Mouse (Mus musculus): ENCODE measurements around the gene Mettl11b.
"Not testable (repeated sequence)": the region's sequence is repeated elsewhere in the genome, so short reads cannot be mapped to it uniquely, and the experiment has no call there.

Gene Mettl11b

DNA sequence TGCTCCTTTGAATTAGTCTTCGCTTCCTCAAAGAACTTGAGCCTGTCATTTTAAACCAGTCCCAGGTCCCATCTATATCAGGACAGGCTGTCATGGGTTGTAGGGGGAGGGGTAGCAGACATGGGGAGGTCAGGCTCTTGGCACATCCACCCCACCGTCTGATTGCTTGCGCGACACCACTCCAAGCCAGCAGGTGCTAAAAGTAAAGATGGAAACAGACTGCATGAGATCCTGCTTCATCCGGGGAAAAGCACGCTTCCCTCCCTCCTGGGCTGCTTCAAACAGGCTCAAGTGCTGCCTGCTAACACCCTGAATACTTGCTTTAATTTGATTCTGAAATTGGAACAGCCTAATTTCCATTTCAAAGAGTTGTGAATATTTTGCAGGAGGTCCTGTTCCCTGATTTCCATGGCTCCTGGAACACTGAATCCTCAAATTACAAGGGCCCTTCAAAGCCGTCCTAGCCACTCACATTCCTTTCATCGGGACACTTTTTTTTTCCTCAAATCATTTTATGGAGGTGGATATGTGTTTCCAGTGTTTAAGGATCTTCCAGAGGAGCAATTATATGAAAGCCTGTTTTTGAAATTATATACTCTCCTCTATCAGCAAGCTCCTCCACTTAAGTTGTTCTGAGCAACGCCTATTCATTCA is at the start of gene Mettl11b:
Gene Mettl11b, minus strand, starts transcription at position 127 of the 654 bp plus-strand sequence.
- no peak for DNase-seq

GRCm38 (mm10) chr1:163757462-163758207 is 32.6 kb upstream of the Mettl11b start:
- no peak for DNase-seq

- DNase-seq = no peak
These were observed 26.4 kb upstream of the Mettl11b start for GRCm38 (mm10) chr1:163751360-163751992.

DNA sequence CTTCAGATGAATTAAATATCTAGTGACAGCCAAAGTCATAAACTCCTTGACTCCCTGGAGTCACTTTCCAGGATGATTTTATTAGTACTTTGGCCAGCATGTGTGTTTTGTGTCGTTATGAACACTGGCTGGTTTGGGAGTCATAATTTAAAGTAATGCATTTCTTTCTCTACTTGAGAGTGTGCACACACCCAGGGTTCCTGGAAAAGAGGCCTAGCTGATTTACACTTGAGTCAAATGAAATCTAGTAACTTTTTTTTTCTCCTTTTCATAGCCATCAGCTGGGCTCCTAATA is 12.2 kb upstream of the Mettl11b start:
- no peak for DNase-seq

DNA sequence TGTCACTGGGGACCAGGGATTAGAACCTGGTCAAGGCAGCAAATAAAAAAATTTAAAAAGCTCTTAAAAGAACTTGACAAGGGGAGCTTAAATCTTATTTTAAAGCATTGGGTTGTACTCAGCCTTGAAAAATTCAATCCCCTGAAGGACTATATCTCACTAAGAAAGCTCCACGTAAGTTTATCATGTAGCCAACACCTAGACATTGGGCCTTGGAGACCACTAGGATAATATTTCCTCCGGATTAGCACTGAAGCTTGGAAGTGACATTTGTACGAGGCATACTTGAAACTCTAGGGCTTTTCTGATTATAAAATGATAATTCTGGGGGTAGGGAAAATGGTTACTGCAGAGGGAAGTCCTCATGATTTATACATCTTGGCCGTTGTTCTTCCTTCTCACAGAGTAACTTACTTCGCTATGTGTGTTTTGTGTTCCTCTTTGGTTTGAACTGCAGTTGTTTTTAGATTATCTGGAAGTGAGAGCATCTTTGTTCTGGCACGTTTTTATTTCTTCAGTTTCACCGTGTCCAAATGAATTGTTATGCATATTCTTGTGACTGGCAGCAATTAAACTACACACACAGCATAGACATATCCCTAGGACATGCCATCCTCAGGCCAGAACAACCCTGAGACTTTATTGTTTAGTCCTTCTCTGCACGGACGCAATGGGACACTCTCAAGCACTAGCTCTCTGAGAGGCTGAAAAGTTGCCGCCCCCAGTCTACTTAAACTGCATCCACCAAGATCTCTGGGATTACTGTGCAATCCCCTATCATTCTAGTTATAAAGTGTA is 11.6 kb upstream of the Mettl11b start:
- no peak for DNase-seq

- not testable (repeated sequence) for DNase-seq
These were observed 6.1 kb upstream of the Mettl11b start for GRCm38 (mm10) chr1:163731166-163731565.

DNA sequence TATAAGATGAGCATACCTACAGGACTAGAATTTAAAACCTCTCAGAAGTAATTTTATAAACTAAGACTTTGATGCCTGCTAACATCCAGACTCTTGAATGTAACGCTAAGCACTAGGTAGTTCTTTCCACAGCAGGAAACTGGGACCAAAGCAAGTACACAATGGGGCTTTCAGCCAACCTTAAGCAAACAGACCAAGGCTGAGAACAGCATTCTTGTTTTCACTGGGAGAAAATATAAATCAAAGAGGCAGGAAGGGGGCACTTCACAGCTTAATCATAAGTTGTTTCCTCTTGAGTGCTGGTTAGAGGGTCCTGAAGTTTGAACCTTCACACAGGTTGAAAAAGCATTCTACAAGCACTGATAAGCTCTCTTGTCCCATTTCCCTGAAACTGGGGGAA is 1.1 kb downstream of the Mettl11b start:
- DNase-seq = no peak

- no peak for DNase-seq
These were observed 16.4 kb downstream of the Mettl11b start for GRCm38 (mm10) chr1:163708618-163709017.

DNA sequence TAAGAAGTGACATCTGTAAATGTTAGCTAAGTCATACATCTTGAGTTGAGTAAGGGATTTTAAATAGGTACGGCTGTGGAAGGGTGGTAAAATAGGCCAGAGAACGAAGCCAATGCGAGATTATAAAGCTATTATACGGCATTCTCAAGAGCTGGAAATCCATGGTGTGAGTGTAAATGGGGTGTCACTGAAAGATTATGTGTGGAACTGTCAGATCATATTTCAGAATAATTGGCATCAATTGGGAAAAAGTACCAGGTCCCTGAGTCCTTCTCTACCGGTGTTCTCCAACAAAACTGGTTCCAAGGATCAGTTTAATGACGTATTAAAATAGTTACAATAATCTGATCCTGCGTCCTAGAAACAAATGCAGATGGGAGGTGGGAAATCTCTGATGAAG is 24.5 kb downstream of the Mettl11b start:
- DNase-seq = no peak

DNA sequence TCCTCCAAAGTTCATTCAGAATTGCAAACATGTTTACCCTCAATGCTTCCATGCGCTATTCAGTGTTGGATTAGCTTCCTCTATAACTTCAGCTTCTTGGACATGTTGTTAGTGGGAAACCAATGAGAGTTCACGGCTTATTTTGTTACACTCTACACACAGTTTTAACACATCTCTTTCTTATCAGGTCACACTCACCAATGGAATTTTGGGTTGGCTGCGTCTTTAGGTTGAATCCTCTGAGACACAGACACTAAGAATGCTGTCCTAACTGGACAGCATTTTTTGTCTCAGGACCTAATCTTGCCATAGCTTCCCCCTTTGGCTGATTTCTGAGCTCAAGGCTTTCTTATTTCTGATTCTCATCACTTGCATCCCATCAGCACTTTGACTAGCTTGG is 25.3 kb downstream of the Mettl11b start:
- no peak for DNase-seq

- DNase-seq = no peak
These were observed 33.2 kb downstream of the Mettl11b start for GRCm38 (mm10) chr1:163691860-163692259.

- no peak for DNase-seq
These were observed 42.0 kb downstream of the Mettl11b start for GRCm38 (mm10) chr1:163682935-163683430.

DNA sequence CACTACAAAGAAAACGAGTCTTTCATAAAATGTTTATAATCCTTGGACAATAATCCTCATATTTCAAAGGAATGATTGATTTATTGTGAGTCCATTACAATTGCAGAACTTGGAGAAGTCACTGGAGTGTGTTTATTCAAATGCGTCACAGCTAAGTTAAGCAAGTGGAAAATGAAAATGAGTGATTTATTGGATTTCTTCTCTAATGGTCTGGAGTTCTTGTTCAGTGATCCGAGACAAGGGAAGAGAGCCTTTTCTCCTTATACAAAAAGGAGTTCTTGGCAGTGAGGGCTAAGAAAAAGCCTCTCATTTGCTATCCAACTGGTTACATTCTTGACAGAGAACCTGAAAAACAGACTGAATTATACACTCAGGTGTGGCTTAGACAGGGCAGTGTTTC is 42.9 kb downstream of the Mettl11b start:
- no peak for DNase-seq

DNA sequence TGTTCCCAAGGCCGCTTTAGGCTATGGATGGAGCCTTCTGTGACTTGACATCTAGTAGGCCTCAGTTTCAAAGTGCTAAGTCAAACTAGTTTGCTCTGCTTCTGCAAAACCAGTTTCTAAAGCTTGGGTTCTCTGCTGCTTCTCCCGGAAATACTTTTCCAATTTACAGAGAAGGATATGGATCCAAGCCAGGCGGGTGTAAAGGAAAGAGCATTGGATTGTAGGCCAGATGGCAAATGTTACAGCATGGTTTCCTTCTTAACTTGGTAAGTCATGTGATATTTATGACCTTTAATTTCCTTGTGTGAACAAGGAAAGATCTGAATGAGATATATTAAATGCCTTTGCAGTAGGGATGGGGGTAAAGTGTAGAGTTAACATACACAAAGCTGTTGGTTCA is 52.2 kb downstream of the Mettl11b start:
- no peak for DNase-seq

GRCm38 (mm10) chr1:163671326-163671725 is 53.7 kb downstream of the Mettl11b start:
- no peak for DNase-seq

DNA sequence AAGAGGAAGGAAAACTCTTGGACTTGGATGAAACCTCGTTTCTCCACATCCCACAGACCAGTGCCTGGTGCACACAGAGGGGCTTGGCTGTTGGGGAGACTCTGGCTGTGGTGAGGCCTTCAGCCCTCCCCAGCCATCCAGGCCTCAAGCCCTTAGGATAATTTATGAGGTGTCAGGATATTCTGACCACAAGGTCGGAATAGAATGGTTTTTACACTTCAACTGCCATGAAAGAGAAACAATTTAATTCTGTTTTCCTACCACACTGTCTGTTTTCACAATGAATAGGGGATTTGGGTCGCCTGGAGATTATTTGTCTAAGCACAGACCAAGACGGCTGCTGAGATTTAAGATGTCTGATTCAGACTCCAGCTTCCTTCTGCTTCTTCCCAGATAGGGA is 54.3 kb downstream of the Mettl11b start:
- DNase-seq = no peak

- DNase-seq = no peak
These were observed 55.1 kb downstream of the Mettl11b start for GRCm38 (mm10) chr1:163669936-163670335.

DNA sequence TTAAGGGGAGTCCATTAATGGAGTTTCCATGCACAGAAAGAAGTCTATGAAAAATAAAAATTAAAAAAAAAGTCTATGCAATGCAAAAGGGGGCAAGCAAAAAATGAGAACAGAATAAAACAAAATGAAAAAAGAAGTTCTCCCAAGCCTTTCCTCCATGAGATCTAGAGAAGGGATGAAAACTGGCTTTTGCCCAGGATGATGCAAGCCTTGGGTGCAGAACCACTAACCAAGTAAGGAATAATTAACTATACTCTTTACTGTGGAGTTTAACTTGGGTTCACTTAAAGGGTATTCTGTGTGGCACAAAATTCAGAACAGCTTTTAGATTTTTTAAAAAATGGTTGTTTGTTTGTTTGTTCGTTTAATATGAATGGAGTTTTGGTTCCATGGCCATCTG is 62.6 kb downstream of the Mettl11b start:
- DNase-seq = no peak

DNA sequence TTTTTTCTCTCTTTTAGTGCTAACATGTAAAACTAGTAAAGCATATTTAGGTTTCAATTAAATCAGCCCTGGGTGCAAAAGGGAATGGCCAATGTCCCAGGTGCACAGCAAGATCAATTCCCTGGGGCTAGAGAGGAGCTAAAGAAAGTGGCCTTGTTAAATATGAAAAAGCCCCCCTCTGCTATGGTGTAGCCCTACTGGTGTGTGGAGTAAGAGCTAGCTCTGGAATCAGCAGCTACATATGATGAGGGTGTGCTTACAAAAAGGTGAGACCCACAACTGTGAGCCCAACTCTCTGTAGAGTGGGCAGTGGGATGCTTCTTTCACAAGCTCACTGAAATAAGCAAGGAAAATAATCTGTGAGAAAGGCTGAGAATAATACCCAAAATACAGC is 66.5 kb downstream of the Mettl11b start:
- DNase-seq = no peak

GRCm38 (mm10) chr1:163657766-163658534 is 67.1 kb downstream of the Mettl11b start:
- no peak for DNase-seq

- no peak for DNase-seq
These were observed 68.0 kb downstream of the Mettl11b start for GRCm38 (mm10) chr1:163657056-163657455.

GRCm38 (mm10) chr1:163656432-163656831 is 68.6 kb downstream of the Mettl11b start:
- DNase-seq = no peak
